Mouse (Mus musculus) myocyte (in vitro differentiated cells): ENCODE measurements around the gene Ap2a2. TPM values are rescaled to one million over a fixed set of nuclear protein-coding genes. Genes with fewer than 3 reads are reported as not detected.

Experiments
- H3K27me3 ChIP-seq: one replicate; pipeline ENCODE4 v1.6.1; 2011; ENCODE audit not compliant: control insufficient read depth, insufficient read depth, insufficient read length
- H3K36me3 ChIP-seq: one replicate; pipeline ENCODE4 v1.6.1; 2011; ENCODE audit not compliant: control insufficient read depth, insufficient read depth
- H3K4me2 ChIP-seq: one replicate; pipeline ENCODE4 v1.6.1; 2011; ENCODE audit warnings: low read depth, control low read depth
- H3K4me3 ChIP-seq: one replicate; pipeline ENCODE4 v1.5.1; 2011; ENCODE audit warnings: mild to moderate bottlenecking, control low read depth, moderate library complexity
- H3K79me2 ChIP-seq: one replicate; pipeline ENCODE4 v1.6.1; 2011; ENCODE audit not compliant: control insufficient read depth, insufficient read depth
- H3ac ChIP-seq: one replicate; pipeline ENCODE4 v1.6.1; 2011; ENCODE audit not compliant: control insufficient read depth, insufficient read length
- CEBPB ChIP-seq: IDR thresholded peaks from 2 replicates; pipeline ENCODE4 v1.6.1; 2011; ENCODE audit warnings: mild to moderate bottlenecking, moderate library complexity; ENCODE audit not compliant: poor library complexity, insufficient read depth, severe bottlenecking
- E2F4 ChIP-seq: IDR thresholded peaks from one replicate; pipeline ENCODE4 v1.6.1; 2011; ENCODE audit warnings: mild to moderate bottlenecking, control low read depth, moderate library complexity; ENCODE audit not compliant: insufficient read depth
- MAX ChIP-seq: IDR thresholded peaks from one replicate; pipeline ENCODE4 v1.6.1; 2011; ENCODE audit warnings: low read depth, mild to moderate bottlenecking, control low read depth
- MYOD1 ChIP-seq, 3 experiments: IDR thresholded peaks; one replicate each; pipeline ENCODE4 v1.6.1; 2011; ENCODE audit warnings: control low read depth in 2 of 3, low read depth in 2 of 3, mild to moderate bottlenecking in 2 of 3, moderate library complexity in 1 of 3; ENCODE audit not compliant: insufficient read length in 2 of 3, control insufficient read depth in 1 of 3
- MYOG ChIP-seq, 3 experiments: IDR thresholded peaks; one replicate each; pipeline ENCODE4 v1.6.1; 2011; ENCODE audit warnings: control low read depth in 2 of 3, low read depth in 2 of 3, mild to moderate bottlenecking in 2 of 3; ENCODE audit not compliant: insufficient read length in 2 of 3, control insufficient read depth in 1 of 3, insufficient read depth in 1 of 3
- POLR2A ChIP-seq: IDR thresholded peaks from one replicate; pipeline ENCODE4 v1.6.1; 2011; ENCODE audit warnings: low read depth, mild to moderate bottlenecking, control low read depth, moderate library complexity; ENCODE audit not compliant: insufficient read length
- POLR2AphosphoS2 ChIP-seq: IDR thresholded peaks from one replicate; pipeline ENCODE4 v1.6.1; 2011; ENCODE audit warnings: low read depth, control low read depth; ENCODE audit not compliant: insufficient read length
- REST ChIP-seq: IDR thresholded peaks from one replicate; pipeline ENCODE4 v1.6.1; 2011; ENCODE audit warnings: mild to moderate bottlenecking, control low read depth, moderate library complexity; ENCODE audit not compliant: insufficient read depth, insufficient read length
- SRF ChIP-seq: IDR thresholded peaks from one replicate; pipeline ENCODE4 v1.6.1; 2011; ENCODE audit warnings: low read depth; ENCODE audit not compliant: control insufficient read depth, insufficient read length
- TCF12 ChIP-seq: IDR thresholded peaks from one replicate; pipeline ENCODE4 v1.6.1; 2011; ENCODE audit warnings: mild to moderate bottlenecking, control low read depth; ENCODE audit not compliant: poor library complexity, insufficient read depth, severe bottlenecking
- TCF3 ChIP-seq: IDR thresholded peaks from one replicate; pipeline ENCODE4 v1.6.1; 2011; ENCODE audit warnings: low read depth, control low read depth; ENCODE audit not compliant: insufficient read length
- USF1 ChIP-seq: IDR thresholded peaks from one replicate; pipeline ENCODE4 v1.6.1; 2011; ENCODE audit warnings: low read depth, mild to moderate bottlenecking, control low read depth, moderate library complexity
- polyA plus RNA-seq: library from polyadenylated mRNA; unstranded; fragments of >200 nt; fragmentation: generic; extraction: Trizol; gene quantifications from one replicate; pipeline ENCODE4 v1.2.1, GENCODE M21; 2012; ENCODE audit warnings: missing spikeins

Ap2a2 gene
- polyA plus RNA-seq, 1 experiment = 89.2 TPM

DNA sequence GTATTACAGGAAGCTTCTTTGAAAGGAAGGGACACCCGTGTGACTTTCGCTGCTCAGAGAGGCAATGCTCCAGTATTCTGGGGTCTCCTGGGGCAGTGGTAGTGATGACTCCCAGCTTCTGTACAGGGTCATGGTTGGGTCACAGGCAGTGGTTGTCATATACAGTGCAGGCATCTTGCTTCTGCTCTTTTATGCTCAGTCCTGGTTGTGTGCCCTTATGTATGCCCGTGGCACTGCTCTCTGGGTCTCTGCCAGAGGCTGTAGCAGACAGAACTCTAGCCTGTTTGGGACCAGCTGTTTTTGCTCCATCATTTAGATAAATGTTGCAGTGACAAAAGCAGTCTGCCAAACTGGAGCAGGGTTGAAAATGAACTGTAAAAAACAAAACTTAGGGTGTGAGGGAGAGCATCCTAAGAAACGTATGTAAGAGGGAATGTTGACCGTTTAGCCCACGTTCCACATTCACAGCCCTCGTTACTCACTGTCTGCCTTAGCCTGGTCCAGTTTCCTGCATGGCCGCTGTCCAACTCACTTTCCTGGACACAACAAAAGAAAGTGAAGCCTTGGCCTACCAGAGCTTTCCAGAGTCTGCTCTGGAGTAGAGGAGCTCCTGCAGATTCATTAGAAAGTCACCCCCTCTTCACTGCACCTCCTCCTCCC lies 49.9 kb downstream of the Ap2a2 start:
- Histone ChIP-seq H3ac (no peak overlapping the region), H3K4me3 (no peak overlapping the region), H3K79me2 (no peaks in the 10 kb centered on the region), H3K36me3 (peaks cover 12% of the 10 kb centered on the region), H3K4me2 (no peak overlapping the region), H3K27me3 (no peaks in the 10 kb centered on the region)
- TF ChIP-seq MAX (no peak), USF1 (no peak), E2F4 (no peak), CEBPB (no peak), TCF12 (no peak), POLR2A (no peak), REST (no peak), MYOG (IDR thresholded peaks at IDR 0.05; ENCODE audit: control insufficient read depth in 1 of 3, insufficient read depth in 1 of 3, insufficient read length in 2 of 3, low read depth in 2 of 3) (no peak), POLR2AphosphoS2 (no peak), TCF3 (no peak), SRF (no peak), MYOD1 (IDR thresholded peaks at IDR 0.05; ENCODE audit: control insufficient read depth in 1 of 3, insufficient read length in 2 of 3, low read depth in 2 of 3) (no peak)

DNA sequence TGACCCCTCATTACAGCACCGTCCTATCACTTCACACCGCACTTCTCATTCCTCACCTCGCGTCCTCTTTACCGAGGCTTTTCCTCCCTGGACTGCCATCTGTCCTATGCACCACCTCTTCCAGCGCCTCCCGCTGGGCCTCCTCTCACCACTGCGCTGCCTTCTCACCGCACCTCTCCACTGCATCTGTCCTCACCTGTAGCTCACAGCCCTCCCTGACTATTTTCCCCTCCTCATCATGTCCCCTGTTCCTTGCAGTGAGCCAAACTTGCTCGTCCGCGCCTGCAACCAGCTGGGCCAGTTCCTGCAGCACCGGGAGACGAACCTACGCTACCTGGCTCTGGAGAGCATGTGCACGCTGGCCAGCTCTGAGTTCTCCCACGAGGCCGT lies 50.4 kb downstream of the Ap2a2 start:
- H3K4me2 ChIP-seq = no peak overlapping the region
- peaks cover 18% of the 10 kb centered on the region for H3K36me3 ChIP-seq
- no peak overlapping the region for H3K4me3 ChIP-seq
- TF ChIP-seq MYOG (IDR thresholded peaks at IDR 0.05; ENCODE audit: control insufficient read depth in 1 of 3, insufficient read depth in 1 of 3, insufficient read length in 2 of 3, low read depth in 2 of 3) = no peak
- TF ChIP-seq POLR2AphosphoS2 = no peak
- TF ChIP-seq POLR2A = no peak
- TF ChIP-seq TCF12 = no peak
- no peak for TF ChIP-seq SRF
- no peak for TF ChIP-seq USF1
- no peak for TF ChIP-seq MAX
- no peak for TF ChIP-seq E2F4
- no peak for TF ChIP-seq TCF3
- no peak for TF ChIP-seq REST
- no peak for TF ChIP-seq CEBPB
- no peak for TF ChIP-seq MYOD1 (IDR thresholded peaks at IDR 0.05; ENCODE audit: control insufficient read depth in 1 of 3, insufficient read length in 2 of 3, low read depth in 2 of 3)
- no peak overlapping the region for H3ac ChIP-seq
- H3K79me2 ChIP-seq = no peaks in the 10 kb centered on the region
- H3K27me3 ChIP-seq = no peaks in the 10 kb centered on the region

DNA sequence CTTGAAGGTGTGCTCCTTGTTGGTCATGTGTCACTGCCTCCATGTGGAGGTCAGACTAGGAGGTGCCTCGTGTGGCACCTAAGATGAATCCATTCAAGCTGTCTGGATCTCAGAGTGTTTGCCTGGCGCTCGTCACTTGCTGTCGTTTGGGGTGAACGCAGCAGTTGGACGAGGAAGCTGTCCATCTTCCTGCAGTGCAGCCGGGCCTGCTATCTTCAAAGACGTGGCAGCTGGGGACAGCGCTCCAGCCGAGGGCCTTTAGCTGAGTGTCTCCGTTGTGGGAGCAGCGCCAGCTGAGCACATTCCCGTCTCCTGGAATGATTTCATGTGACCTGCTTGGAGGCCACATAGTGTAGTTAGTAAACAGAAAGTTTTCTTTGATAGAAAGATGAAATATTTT lies 50.8 kb downstream of the Ap2a2 start:
- H3K4me2 ChIP-seq = no peak overlapping the region
- no peak overlapping the region for H3K4me3 ChIP-seq
- H3K79me2 ChIP-seq = no peaks in the 10 kb centered on the region
- peaks cover 21% of the 10 kb centered on the region for H3K36me3 ChIP-seq
- no peaks in the 10 kb centered on the region for H3K27me3 ChIP-seq
- TF ChIP-seq MYOG (IDR thresholded peaks at IDR 0.05; ENCODE audit: control insufficient read depth in 1 of 3, insufficient read depth in 1 of 3, insufficient read length in 2 of 3, low read depth in 2 of 3) (no peak), POLR2A (no peak), SRF (no peak), REST (no peak), TCF12 (no peak), TCF3 (no peak), E2F4 (no peak), MAX (no peak), POLR2AphosphoS2 (no peak), MYOD1 (IDR thresholded peaks at IDR 0.05; ENCODE audit: control insufficient read depth in 1 of 3, insufficient read length in 2 of 3, low read depth in 2 of 3) (no peak), CEBPB (no peak), USF1 (no peak)
- H3ac ChIP-seq = no peak overlapping the region

DNA sequence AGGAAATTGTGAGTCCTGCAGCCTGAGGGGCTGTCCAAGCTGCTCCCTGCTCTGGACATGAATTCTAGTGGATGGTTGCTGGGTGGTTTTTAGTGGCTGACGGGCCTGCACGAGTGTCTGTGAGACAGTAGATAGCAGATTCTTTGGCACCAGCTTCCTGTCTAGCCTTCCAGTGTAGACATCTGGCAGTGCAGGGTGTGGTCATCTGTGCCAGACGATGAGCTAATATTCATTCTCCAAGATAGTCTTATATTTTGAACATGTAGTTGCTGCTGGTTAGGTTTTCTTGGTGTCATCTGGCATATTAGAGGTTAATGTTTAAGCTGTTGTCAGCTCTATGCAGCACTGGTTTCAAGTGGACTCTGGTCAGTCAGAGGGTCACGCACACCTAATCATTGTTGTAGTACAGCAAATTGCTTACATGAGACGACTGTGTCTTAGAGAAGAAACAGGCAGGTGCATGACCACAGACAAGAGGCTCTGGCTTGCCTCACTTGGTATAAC lies 52.4 kb downstream of the Ap2a2 start:
- peaks cover 34% of the 10 kb centered on the region for H3K36me3 ChIP-seq
- H3K4me3 ChIP-seq = no peak overlapping the region
- H3K79me2 ChIP-seq = no peaks in the 10 kb centered on the region
- no peaks in the 10 kb centered on the region for H3K27me3 ChIP-seq
- no peak for TF ChIP-seq SRF
- no peak for TF ChIP-seq MAX
- no peak for TF ChIP-seq TCF3
- TF ChIP-seq E2F4 = no peak
- TF ChIP-seq TCF12 = no peak
- TF ChIP-seq POLR2A = no peak
- no peak for TF ChIP-seq MYOG (IDR thresholded peaks at IDR 0.05; ENCODE audit: control insufficient read depth in 1 of 3, insufficient read depth in 1 of 3, insufficient read length in 2 of 3, low read depth in 2 of 3)
- TF ChIP-seq MYOD1 (IDR thresholded peaks at IDR 0.05; ENCODE audit: control insufficient read depth in 1 of 3, insufficient read length in 2 of 3, low read depth in 2 of 3) = no peak
- no peak for TF ChIP-seq REST
- no peak for TF ChIP-seq USF1
- TF ChIP-seq POLR2AphosphoS2 = no peak
- no peak for TF ChIP-seq CEBPB
- H3ac ChIP-seq = no peak overlapping the region
- no peak overlapping the region for H3K4me2 ChIP-seq
